Mouse (Mus musculus) CH12.LX (cell line): ENCODE measurements around the gene Slc10a4. TPM values are rescaled to one million over a fixed set of nuclear protein-coding genes. Genes with fewer than 3 reads are reported as not detected.
"Not testable (repeated sequence)": the region's sequence is repeated elsewhere in the genome, so short reads cannot be mapped to it uniquely, and the experiment has no call there.

ENCODE experiments used
- DNase-seq: peaks from one replicate; pipeline ENCODE4 v3.0.0-alpha.2; 2013; ENCODE audit errors: extremely low read depth
- H3K27ac ChIP-seq: 2 replicates; pipeline ENCODE4 v1.5.1; 2012; ENCODE audit warnings: low read depth, mild to moderate bottlenecking, control low read depth, moderate library complexity; ENCODE audit not compliant: insufficient read depth
- H3K27me3 ChIP-seq: replicated peaks from 2 replicates; pipeline ENCODE3; 2012; ENCODE audit warnings: inconsistent platforms
- H3K36me3 ChIP-seq, 2 experiments: replicated peaks in 1 of 2; 2 replicates each; pipeline versions ENCODE3 to v1.6.1; 2012; ENCODE audit warnings: inconsistent platforms in 1 of 2, low read length in 1 of 2, mild to moderate bottlenecking in 1 of 2, mixed read lengths in 1 of 2, moderate library complexity in 1 of 2; ENCODE audit not compliant: control insufficient read depth in 1 of 2, insufficient read depth in 1 of 2
- H3K4me1 ChIP-seq, 2 experiments: 2 replicates each; pipeline ENCODE4 v1.6.1; 2012; ENCODE audit warnings: inconsistent platforms in 1 of 2, moderate library complexity in 1 of 2; ENCODE audit not compliant: insufficient read depth in 2 of 2, control insufficient read depth in 1 of 2
- H3K4me2 ChIP-seq: 2 replicates; pipeline ENCODE4 v1.6.1; 2012; ENCODE audit warnings: low read depth, mild to moderate bottlenecking, control low read depth; ENCODE audit not compliant: poor library complexity, insufficient read depth, severe bottlenecking
- H3K4me3 ChIP-seq, 3 experiments: fragments of 150-350 bp in 1 of 3; sonication (generic) in 1 of 3; replicated peaks in 1 of 3; 2 replicates each; pipeline versions ENCODE3 to v1.5.1; 2011 to 2012; ENCODE audit warnings: low read depth in 2 of 3, low read length in 2 of 3, mild to moderate bottlenecking in 2 of 3, moderate library complexity in 2 of 3, control low read depth in 1 of 3, improper control_type of control experiment in 1 of 3, inconsistent platforms in 1 of 3, mixed read lengths in 1 of 3; ENCODE audit not compliant: poor library complexity in 1 of 3
- H3K79me2 ChIP-seq: replicated peaks from 2 replicates; pipeline ENCODE4 v1.6.1; 2012; ENCODE audit warnings: mild to moderate bottlenecking, moderate library complexity; ENCODE audit not compliant: control insufficient read depth, poor library complexity, insufficient read depth, severe bottlenecking; ENCODE audit errors: extremely low read depth
- H3K9ac ChIP-seq: 2 replicates; pipeline ENCODE4 v1.6.1; 2012; ENCODE audit warnings: low read depth, mild to moderate bottlenecking, control low read depth, moderate library complexity; ENCODE audit not compliant: insufficient read depth
- H3K9me3 ChIP-seq: replicated peaks from 2 replicates; pipeline ENCODE3; 2012; ENCODE audit warnings: low read length, inconsistent platforms, mixed read lengths
- BHLHE40 ChIP-seq: IDR thresholded peaks from 2 replicates; pipeline ENCODE4 v1.6.1; 2011; ENCODE audit warnings: mild to moderate bottlenecking, low read depth, low read length, improper control_type of control experiment
- CHD2 ChIP-seq: IDR thresholded peaks from 2 replicates; pipeline ENCODE4 v1.6.1; 2011; ENCODE audit warnings: low read length, improper control_type of control experiment
- CTCF ChIP-seq, 2 experiments: IDR thresholded peaks in 1 of 2; conservative IDR thresholded peaks in 1 of 2; 2 replicates each; pipeline ENCODE4 v1.5.1; 2011 to 2012; ENCODE audit warnings: low read depth in 2 of 2, low read length in 2 of 2, improper control_type of control experiment in 1 of 2, inconsistent platforms in 1 of 2, mild to moderate bottlenecking in 1 of 2, moderate library complexity in 1 of 2
- HCFC1 ChIP-seq: IDR thresholded peaks from 2 replicates; pipeline ENCODE4 v1.6.1; 2012; ENCODE audit warnings: low read depth, mild to moderate bottlenecking, inconsistent platforms, low read length, improper control_type of control experiment
- IRF4 ChIP-seq: IDR thresholded peaks from 2 replicates; pipeline ENCODE4 v1.6.1; 2014; ENCODE audit warnings: low read depth, mild to moderate bottlenecking, inconsistent platforms, low read length, improper control_type of control experiment
- JUN ChIP-seq: IDR thresholded peaks from 2 replicates; pipeline ENCODE4 v1.6.1; 2011; ENCODE audit warnings: low read depth, mild to moderate bottlenecking, low read length, improper control_type of control experiment, moderate library complexity; ENCODE audit not compliant: insufficient read depth
- MEF2A ChIP-seq: IDR thresholded peaks from 2 replicates; pipeline ENCODE4 v1.6.1; 2014; ENCODE audit warnings: low read depth, mild to moderate bottlenecking, inconsistent platforms, low read length, improper control_type of control experiment, borderline replicate concordance
- MXI1 ChIP-seq: IDR thresholded peaks from 2 replicates; pipeline ENCODE4 v1.6.1; 2011; ENCODE audit warnings: mild to moderate bottlenecking, low read depth, low read length, improper control_type of control experiment
- MYC ChIP-seq: IDR thresholded peaks from 2 replicates; pipeline ENCODE4 v1.6.1; 2011; ENCODE audit warnings: low read depth, mild to moderate bottlenecking, improper control_type of control experiment, low read length
- POLR2AphosphoS2 ChIP-seq: IDR thresholded peaks from 2 replicates; pipeline ENCODE4 v1.6.1; 2011; ENCODE audit warnings: low read depth, low read length, improper control_type of control experiment
- RAD21 ChIP-seq: IDR thresholded peaks from 2 replicates; pipeline ENCODE4 v1.6.1; 2011; ENCODE audit warnings: low read depth, mild to moderate bottlenecking, low read length, improper control_type of control experiment, moderate library complexity
- SMC3 ChIP-seq: IDR thresholded peaks from 2 replicates; pipeline ENCODE4 v1.6.1; 2011; ENCODE audit warnings: low read depth, low read length, improper control_type of control experiment
- TCF12 ChIP-seq: IDR thresholded peaks from 2 replicates; pipeline ENCODE4 v1.6.1; 2014; ENCODE audit warnings: low read depth, mild to moderate bottlenecking, inconsistent platforms, low read length, improper control_type of control experiment
- ZMIZ1 ChIP-seq: IDR thresholded peaks from 2 replicates; pipeline ENCODE4 v1.6.1; 2012; ENCODE audit warnings: low read depth, mild to moderate bottlenecking, inconsistent platforms, low read length, improper control_type of control experiment
- dilution Hi-C: fragments of 300-500 bp; cut with MboI; formaldehyde crosslinking; loops from 2 replicates; pipeline ENCODE4 v1.14.3; 2020; ENCODE audit warnings: low sequenced_read_pairs; ENCODE audit not compliant: extremely low pct_unique_long_range_greater_than_20kb, extremely low pct_ligation_motif_present
- in situ Hi-C: fragments of 300-500 bp; cut with MboI; formaldehyde crosslinking; loops from 3 replicates; pipeline ENCODE4 v1.14.3; 2019; ENCODE audit warnings: low sequenced_read_pairs, low pct_ligation_motif_present, low pct_unique_long_range_greater_than_20kb, mixed read lengths
- polyA plus RNA-seq: library from polyadenylated mRNA; unstranded; fragments of >175 nt; gene quantifications from 2 replicates; pipeline ENCODE4 v1.2.1, GENCODE M21; 2012; ENCODE audit warnings: low read depth; ENCODE audit not compliant: insufficient read length
- total RNA-seq, 2 experiments: library from RNA; depleted of rRNA; stranded (reverse); fragments of 300-350 nt in 1 of 2; fragments of >200 nt in 1 of 2; gene quantifications; 2 replicates each; pipeline ENCODE4 v1.2.3; 2012 to 2014

Slc10a4 gene
- total and polyA plus RNA-seq, 3 experiments: not detected

GRCm38 (mm10) chr5:73004046-73004445 is 2.6 kb upstream of the Slc10a4 start:
- no peak for DNase-seq
- dilution Hi-C loops (no loop called here), in situ Hi-C loops (no loop called here)
- H3K9me3 ChIP-seq: no peaks in the 10 kb centered on the region
- no peak overlapping the region for H3K9ac ChIP-seq
- peaks cover 0 to 3% of the 10 kb centered on the region in 2 experiments; a peak in 1 of 4 replicates for H3K4me1 ChIP-seq
- H3K4me3 ChIP-seq: no peak overlapping the region
- TF ChIP-seq BHLHE40 (no peak), MXI1 (no peak), RAD21 (no peak), TCF12 (no peak), MEF2A (no peak)
- no peaks in the 10 kb centered on the region for H3K79me2 ChIP-seq
- no peak overlapping the region for H3K27ac ChIP-seq
- no peak overlapping the region for H3K4me2 ChIP-seq
- no peaks in the 10 kb centered on the region for H3K36me3 ChIP-seq
- H3K27me3 ChIP-seq: no peaks in the 10 kb centered on the region

DNA sequence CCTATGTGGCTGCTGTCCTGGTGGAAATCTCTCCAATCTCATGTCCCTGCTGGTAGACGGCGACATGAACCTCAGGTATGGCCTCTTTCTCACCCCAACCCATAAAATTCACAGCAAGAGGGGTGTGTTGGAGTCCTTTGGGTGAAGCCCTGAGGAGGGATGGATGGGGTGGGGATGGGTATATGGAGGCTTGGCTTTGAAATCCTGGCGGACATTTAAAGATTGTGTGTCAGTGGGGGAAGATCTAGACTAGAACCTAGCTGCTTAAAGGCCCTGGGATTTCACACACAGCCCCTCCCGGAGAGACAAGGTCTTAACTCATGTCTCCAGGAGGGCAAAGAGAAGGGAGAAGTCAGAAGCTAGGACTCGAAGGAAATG is 888 bp downstream of the Slc10a4 start:
- TF ChIP-seq MEF2A (no peak), ZMIZ1 (no peak), HCFC1 (no peak), TCF12 (no peak), MYC (no peak), POLR2AphosphoS2 (no peak), BHLHE40 (no peak), SMC3 (no peak), CHD2 (no peak), IRF4 (no peak), JUN (no peak), MXI1 (no peak)
- TF ChIP-seq, all 38 proteins: peak for 0
- dilution Hi-C loops (no loop called here), in situ Hi-C loops (no loop called here)

DNA sequence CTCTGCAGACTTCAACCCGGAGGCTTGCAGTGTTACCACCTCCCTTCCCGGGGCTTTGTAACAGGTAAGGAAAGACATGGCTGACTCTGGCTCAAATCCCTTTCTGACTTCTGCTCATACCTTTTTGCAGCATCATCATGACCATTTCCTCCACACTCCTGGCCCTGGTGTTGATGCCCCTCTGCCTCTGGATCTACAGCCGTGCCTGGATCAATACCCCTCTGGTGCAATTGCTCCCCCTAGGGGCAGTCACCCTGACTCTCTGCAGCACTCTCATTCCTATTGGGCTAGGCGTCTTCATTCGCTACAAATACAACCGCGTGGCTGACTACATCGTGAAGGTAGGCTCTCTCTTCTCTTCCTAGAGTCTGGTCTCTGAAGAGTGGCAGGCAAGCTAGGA is 1.5 kb downstream of the Slc10a4 start:
- H3K4me3 ChIP-seq, H3K27ac ChIP-seq, H3K27me3 ChIP-seq, H3K9me3 ChIP-seq, dilution Hi-C loops, in situ Hi-C loops, H3K9ac ChIP-seq, DNase-seq, H3K4me1 ChIP-seq, H3K79me2 ChIP-seq, H3K36me3 ChIP-seq: not testable (repeated sequence)
- H3K4me2 ChIP-seq: peak overlapping the region; percentile 21; the same call in 1 of the 2 replicates
- TF ChIP-seq CTCF (conservative IDR thresholded peaks at IDR 0.05 in 1 of 2, IDR thresholded peaks at IDR 0.05 in 1 of 2; ENCODE audit: low read depth in 2 of 2, low read length in 2 of 2): peak in 1 of 2 experiments; percentile 48; a peak in 2 of 4 replicates
- peak; percentile 17 for TF ChIP-seq RAD21

More for the DNA sequence above, 888 bp downstream of the Slc10a4 start:
- Histone ChIP-seq H3K9me3 (no peaks in the 10 kb centered on the region), H3K4me3 (no peak overlapping the region), H3K4me1 (peaks cover 0 to 3% of the 10 kb centered on the region in 2 experiments; a peak in 1 of 4 replicates), H3K79me2 (no peaks in the 10 kb centered on the region), H3K27ac (no peak overlapping the region), H3K36me3 (no peaks in the 10 kb centered on the region), H3K27me3 (no peaks in the 10 kb centered on the region), H3K9ac (no peak overlapping the region), H3K4me2 (no peak overlapping the region)
- DNase-seq: no peak

DNA sequence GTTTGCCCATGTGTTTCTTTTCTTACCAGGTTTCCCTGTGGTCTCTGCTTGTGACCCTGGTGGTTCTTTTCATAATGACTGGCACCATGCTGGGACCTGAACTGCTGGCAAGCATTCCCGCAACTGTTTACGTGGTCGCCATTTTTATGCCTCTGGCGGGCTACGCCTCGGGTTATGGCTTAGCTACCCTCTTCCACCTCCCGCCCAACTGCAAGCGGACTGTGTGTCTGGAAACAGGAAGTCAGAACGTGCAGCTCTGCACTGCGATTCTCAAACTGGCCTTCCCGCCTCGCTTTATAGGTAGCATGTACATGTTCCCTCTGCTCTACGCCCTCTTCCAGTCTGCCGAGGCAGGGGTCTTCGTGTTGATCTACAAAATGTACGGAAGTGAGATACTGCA is 5.1 kb downstream of the Slc10a4 start:
- H3K4me3 ChIP-seq, H3K9ac ChIP-seq, dilution Hi-C loops, H3K27ac ChIP-seq, H3K79me2 ChIP-seq, DNase-seq, H3K4me2 ChIP-seq, H3K27me3 ChIP-seq, H3K9me3 ChIP-seq, H3K36me3 ChIP-seq, in situ Hi-C loops, H3K4me1 ChIP-seq: not testable (repeated sequence)
